Mouse (Mus musculus) spleen, postnatal 10 days (tissue): ENCODE measurements around the gene Tlr5.

Source experiments
- DNase-seq, 2 experiments: peaks; one replicate each; pipeline ENCODE4 v3.0.0; 2021 to 2022; ENCODE audit warnings: low spot score in 2 of 2

The Tlr5 gene

DNA sequence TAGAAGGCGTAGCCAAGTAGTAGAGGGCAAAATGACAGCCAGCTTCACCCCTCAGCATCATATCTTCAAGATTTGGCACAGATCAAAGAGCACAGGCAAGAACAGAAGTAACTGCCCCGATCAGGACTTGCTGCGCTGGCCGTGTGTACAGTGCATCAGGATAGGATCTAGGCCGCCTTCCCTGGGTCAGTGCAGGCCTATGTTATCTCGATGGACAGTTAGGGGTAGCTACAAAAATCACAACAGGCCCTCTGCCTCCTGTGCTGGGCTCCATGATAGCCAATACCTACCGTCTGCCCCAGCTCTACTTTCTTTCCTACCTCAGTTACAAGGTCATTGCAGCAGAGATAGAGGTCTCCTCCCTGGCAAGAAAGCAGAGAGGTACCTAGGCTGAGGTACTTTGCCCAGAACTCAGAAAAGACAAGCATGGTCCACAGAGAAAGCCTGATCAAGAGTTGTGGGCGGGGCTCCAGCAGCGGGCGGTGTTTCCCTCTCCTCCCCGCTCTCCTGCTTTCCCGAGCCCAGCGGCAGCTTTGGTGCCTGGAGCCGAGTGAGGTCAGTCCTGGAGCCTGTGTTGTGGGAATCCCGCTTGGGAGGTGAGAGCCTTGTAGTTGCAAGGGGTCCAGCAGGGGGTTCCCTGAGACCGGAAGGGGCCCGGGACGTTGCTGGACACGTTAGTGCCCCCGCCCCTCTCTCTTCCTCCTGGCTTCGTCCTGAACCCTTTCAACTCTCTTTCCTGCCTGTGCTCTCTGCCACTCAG lies at the start of gene Tlr5:
Gene Tlr5 (plus strand): TSS at position 502 of the 760 bp plus-strand sequence.
- peak in 1 of 2 experiments; percentile 23 for DNase-seq

DNA sequence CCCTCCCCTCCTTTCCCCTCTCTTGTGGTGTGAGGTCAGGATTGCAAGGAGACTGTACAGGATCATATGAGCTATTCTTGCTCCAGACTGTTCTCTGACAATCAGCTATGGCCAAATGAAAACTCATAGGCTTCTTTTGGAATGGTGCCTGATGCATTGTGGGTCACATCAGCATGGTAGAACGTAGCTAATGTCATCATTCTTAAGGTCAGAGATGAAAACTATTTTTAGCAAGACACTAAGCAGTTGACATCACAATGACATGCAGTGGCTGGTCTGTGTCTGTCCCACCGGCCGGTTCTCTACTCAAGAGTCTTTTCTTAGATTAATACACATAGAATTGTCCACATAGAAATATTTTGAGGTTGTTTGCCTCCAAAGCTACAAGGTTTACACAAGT lies 48.9 kb upstream of the Tlr5 start:
- no peak for DNase-seq

GRCm38 (mm10) chr1:182908050-182909036 lies 46.2 kb upstream of the Tlr5 start:
- DNase-seq: peak in 1 of 2 experiments; percentile 47

GRCm38 (mm10) chr1:182909066-182909465 lies 45.5 kb upstream of the Tlr5 start:
- no peak for DNase-seq

DNA sequence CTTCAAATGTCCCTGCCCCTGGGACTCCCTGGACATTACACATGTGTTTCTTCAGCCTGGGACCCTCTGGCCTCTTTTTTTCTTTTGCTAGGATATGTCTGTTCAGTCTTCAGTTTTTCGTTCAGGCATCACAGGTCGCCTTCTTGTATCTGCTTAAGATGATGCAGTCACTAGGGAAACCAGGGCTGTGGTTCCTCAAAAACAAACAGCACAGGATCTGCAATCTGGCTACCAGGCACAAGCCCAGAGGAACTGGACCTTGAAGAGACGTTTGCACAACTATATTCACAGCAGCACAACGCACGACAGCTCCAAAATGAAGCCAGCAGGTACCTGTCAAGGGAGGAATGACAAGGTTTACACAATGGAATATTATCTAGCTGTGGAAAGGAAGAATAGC lies 45.0 kb upstream of the Tlr5 start:
- DNase-seq: no peak

DNA sequence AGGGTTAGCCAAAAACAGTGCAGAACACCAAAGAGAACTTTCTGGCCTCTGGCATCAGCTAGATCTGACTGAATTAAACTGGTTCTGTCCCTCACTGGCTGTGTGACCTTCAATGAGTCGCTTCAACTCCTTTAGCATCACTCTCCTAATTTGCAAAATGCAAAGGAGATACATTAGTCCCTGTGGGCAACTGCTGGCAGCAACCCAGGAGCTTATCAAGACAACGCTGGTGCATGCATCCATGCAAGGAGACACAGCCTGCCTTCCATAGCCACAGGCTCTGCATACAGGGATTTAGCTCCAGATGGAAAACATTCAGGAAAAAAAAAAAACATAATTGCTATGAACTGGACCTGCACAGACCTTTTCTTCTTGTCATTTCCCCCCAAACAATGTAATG lies 42.0 kb upstream of the Tlr5 start:
- DNase-seq: no peak

- no peak for DNase-seq
Measured at GRCm38 (mm10) chr1:182914121-182914908, 40.3 kb upstream of the Tlr5 start.

- DNase-seq: no peak
Measured at GRCm38 (mm10) chr1:182916166-182916565, 38.4 kb upstream of the Tlr5 start.

GRCm38 (mm10) chr1:182918718-182919346 lies 35.8 kb upstream of the Tlr5 start:
- no peak for DNase-seq

DNA sequence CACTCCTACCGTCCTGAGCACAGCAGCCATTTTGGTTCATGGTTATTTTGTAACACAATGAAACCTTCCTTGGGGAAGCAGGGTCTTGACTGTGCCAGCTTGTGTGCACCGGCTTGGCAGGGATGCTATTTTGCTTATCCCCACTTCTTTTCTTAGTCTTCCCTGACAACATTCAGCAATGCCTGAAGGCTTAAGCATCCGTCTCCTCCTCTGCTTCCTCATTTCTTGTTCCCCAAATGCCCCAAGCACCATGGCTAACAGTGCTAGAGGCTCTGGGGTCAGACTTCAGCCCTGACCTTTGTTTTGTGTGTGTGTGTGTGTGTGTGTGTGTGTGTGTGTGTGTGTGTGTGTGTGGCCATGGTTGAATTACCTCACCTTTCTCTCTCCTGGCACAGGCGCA lies 31.8 kb upstream of the Tlr5 start:
- no peak for DNase-seq

- DNase-seq: no peak
Measured at GRCm38 (mm10) chr1:182926465-182926864, 28.1 kb upstream of the Tlr5 start.

DNA sequence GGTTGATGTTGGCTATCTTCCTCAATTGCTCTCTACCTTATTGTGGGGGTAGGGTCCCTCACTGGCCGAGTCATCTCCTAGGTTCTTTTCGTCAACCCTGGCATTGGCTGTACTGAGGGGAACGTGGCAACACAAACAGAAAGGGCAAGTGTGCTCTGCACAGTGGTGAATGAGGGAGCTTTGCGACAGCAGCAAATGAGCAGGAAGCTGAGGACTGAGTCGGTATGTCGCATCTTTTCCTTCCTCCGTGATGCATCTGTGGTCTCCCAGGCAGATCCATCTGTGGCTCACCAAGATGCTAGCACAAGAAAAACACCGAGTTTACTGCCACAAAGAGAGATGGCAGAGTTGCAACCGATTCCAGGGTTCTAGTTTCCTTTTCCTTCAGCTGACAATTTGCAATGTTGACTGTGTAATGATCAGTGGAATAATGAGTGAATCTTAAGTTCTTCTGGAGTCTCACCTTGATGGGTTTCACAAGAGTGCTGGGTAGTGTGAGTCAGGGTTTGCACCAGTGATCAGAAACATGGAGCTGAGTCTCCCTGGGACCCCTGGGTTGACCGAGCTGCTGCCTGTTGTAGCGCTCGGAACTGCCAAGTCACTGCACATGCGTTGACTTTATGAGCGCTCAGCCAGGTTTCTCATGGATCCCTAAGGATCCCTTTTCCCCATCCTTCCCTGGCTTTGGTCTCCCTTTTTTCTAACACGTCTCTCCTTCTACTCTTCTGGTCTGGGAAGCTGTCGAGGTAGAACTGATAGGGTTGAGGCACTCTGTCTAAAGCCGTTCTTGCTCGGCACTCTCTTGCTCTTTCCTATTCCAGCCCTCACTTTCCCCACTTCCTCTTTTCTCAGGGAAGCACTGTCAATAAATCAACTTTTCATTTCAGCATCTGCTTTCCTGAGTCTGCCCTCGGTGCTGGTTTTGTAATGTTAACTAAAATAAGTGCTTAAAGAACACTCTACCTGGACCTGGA lies 26.4 kb upstream of the Tlr5 start:
- no peak for DNase-seq

GRCm38 (mm10) chr1:182935469-182935868 lies 19.1 kb upstream of the Tlr5 start:
- DNase-seq: no peak

DNA sequence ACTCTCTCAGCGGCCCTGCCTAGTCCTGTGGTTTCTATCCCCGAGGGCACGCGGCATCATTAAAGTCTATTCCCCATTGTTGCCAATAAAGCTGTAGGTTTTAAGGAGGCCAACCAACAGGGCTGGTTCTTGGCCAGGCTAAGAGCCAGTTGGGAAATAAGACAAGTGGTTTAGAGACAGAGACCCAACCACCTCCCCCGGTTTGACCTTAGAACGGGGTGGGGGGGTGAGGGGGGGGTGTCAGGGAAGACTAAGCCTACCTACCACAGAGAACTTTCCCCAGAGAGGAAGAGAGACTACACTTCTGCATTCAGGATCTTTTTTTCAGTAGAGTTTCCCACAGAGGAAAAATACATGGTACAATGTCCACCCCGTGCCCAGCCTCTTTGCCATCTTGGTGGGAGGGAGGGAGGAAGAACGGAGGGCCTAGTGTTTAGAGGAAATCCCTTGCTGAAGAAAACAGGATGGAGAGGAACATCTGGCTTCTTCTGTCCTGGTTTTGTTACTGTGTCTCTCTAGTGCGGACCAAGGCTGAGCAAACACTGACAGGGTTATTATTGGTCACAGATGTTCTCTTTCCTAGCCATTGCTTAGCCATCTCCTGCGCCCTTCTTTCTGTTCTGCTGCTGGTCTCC lies 17.0 kb upstream of the Tlr5 start:
- DNase-seq: no peak

DNA sequence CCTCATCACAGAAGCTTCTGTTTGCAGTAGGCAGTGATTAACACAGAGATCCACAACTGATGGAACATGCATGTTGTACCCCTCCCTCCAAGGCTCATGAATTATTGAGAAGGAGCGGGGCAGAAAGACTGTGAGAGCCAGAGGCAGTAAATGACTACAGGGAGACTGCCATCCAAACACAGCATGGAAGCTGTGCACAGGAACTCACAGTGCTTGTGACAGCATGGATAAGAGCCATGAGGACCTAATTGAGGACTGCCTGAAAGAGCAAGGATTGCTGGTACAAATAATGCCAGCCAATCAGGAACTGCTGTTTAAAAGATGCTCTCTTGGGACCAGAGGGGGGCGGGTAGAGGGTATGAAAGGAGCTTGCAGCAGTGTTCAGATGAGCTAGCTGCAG lies 12.7 kb upstream of the Tlr5 start:
- DNase-seq: no peak

DNA sequence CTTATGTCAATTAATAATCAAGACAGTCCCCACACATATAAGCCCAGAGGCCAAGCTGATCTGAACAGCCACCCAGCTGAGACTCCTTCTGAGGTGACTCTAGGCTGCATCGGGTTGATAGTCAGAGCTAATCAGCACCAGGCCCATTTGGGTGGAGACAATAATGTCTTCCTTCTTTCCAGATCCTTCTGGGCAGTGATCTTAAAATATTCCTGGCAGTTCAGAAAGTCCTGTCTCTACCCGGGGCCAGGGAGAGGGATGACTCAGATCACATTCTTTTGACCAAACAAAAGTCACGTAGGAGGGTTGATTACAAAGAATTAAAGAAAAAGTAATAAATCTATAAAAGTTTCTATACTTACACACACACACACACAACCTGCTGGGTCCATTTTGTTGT lies 10.7 kb upstream of the Tlr5 start:
- DNase-seq: no peak

DNA sequence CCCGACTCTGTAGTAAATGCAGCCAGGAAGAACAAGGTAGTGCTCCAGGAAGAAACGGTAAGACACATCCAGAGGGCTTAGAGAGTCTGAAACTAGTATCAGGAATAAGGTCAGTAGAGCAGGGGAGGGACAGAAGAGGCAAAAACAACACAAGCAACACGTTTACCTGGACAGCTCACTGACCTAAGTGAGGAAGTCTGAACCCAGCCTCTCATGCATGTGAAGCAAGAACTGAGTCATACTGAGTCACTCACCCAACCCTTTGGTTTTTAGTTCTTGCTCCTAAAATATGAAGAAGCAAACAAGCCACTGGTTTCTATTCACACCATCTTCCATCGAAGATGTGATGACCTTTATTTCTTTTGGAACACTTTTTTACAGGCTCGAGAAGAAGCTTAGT lies 9.9 kb upstream of the Tlr5 start:
- DNase-seq: no peak

DNA sequence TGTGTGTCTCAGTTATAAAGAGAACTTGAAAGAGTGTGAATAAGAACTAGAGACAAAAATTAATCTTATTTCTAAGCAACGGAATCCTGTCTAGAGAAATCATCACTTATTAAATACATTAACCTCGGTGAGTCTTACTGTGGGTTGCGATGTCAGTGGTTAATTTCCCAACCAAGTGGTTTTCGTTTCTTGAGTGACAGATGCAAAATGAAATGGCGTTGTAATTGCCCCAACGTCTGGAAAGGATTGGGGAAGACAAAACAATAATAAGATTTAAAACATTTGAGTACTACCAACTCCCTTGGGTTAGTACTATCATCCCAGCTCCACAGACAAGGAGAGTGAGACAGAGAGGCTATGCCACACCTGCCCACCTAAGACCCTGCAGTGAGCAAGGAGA lies 9.0 kb upstream of the Tlr5 start:
- no peak for DNase-seq

DNA sequence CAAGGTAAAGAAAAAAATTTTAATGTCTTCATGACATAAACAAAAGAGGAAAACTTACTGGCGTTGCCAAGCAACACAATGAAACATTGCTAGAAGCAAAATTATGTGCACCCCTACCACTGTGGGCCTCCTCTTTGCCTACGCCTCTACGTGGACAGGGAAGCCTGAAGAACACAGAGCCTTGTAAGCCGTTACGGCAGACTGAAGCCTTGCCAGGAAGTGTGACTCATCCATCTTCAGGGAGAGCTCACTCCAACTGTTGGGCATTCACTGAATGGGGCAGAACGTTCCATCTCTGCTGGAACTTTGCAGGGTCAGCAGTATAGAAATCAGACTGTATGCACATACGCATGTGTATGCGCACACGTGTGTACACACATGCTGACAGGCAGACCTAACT lies 3.3 kb upstream of the Tlr5 start:
- no peak for DNase-seq

- DNase-seq: no peak
Measured at GRCm38 (mm10) chr1:182953165-182953564, 1.4 kb upstream of the Tlr5 start.
